Mouse (Mus musculus) brain, embryonic 14.5 days (tissue): Measurements from ENCODE around the gene Gm3415.

Experiments
- CTCF ChIP-seq: fragments of 200-500 bp; IDR thresholded peaks from 2 replicates; pipeline ENCODE4 v1.5.1; 2012; ENCODE audit warnings: inconsistent platforms, mild to moderate bottlenecking, moderate library complexity, borderline replicate concordance; ENCODE audit not compliant: insufficient read depth, insufficient read length; ENCODE audit errors: extremely low read depth
- POLR2A ChIP-seq: fragments of 200-500 bp; IDR thresholded peaks from 2 replicates; pipeline ENCODE4 v1.6.1; 2012; ENCODE audit warnings: mild to moderate bottlenecking, inconsistent platforms, borderline replicate concordance; ENCODE audit not compliant: poor library complexity, insufficient read depth, insufficient read length, severe bottlenecking; ENCODE audit errors: extremely low read depth

DNA sequence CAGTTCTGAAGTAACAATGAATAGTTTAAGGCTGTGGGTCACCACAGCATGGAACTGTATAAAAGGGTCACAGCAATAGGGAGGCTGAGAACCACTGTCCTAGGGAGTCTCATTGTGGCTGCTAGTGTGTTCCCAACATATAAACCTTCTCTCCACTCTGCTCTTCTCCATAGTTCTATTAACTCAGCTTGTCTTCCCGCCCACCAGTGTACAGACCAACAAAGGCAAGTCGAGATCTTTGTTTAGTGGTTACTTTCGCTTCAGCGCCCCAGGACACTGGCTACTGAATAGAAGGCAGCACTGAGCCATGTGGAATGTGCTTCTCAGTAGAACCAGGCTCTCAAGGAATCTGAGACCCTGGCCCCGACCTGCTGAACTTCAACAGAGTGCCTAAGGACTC lies 36.6 kb downstream of the Gm3415 start:
- TF ChIP-seq CTCF (no peak), POLR2A (no peak)
